Mouse (Mus musculus) MEL (cell line): ENCODE data around the gene Sorcs2.

Source experiments
- CTCF ChIP-seq, 3 experiments: IDR thresholded peaks in 2 of 3; conservative IDR thresholded peaks in 1 of 3; 2 replicates each; pipeline ENCODE4 v1.5.1; 2011 to 2012; ENCODE audit warnings: low read length in 3 of 3, low read depth in 2 of 3, mild to moderate bottlenecking in 2 of 3, improper control_type of control experiment in 1 of 3, inconsistent platforms in 1 of 3, mixed read lengths in 1 of 3, moderate library complexity in 1 of 3; ENCODE audit not compliant: control insufficient read depth in 1 of 3, insufficient read depth in 1 of 3, poor library complexity in 1 of 3, severe bottlenecking in 1 of 3
- E2F4 ChIP-seq: IDR thresholded peaks from 2 replicates; pipeline ENCODE4 v1.6.1; 2011; ENCODE audit warnings: low read depth, low read length, improper control_type of control experiment, borderline replicate concordance
- EP300 ChIP-seq, 2 experiments: IDR thresholded peaks; 2 replicates each; pipeline ENCODE4 v1.6.1; 2011; ENCODE audit warnings: improper control_type of control experiment in 2 of 2, low read length in 2 of 2, low read depth in 1 of 2, mild to moderate bottlenecking in 1 of 2
- GABPA ChIP-seq: IDR thresholded peaks from 2 replicates; pipeline ENCODE4 v1.6.1; 2012; ENCODE audit warnings: low read depth, mild to moderate bottlenecking, inconsistent platforms, low read length, improper control_type of control experiment, moderate library complexity
- JUND ChIP-seq: IDR thresholded peaks from 2 replicates; pipeline ENCODE4 v1.6.1; 2011; ENCODE audit warnings: low read depth, mild to moderate bottlenecking, improper control_type of control experiment, low read length
- KAT2A ChIP-seq: conservative IDR thresholded peaks from 2 replicates; pipeline ENCODE4 v1.6.1; 2012; ENCODE audit warnings: low read depth, low read length, improper control_type of control experiment, inconsistent platforms
- MAZ ChIP-seq: IDR thresholded peaks from 2 replicates; pipeline ENCODE4 v1.6.1; 2012; ENCODE audit warnings: low read depth, mild to moderate bottlenecking, inconsistent platforms, low read length, improper control_type of control experiment
- MXI1 ChIP-seq: IDR thresholded peaks from 2 replicates; pipeline ENCODE4 v1.6.1; 2011; ENCODE audit warnings: mild to moderate bottlenecking, low read depth, low read length, improper control_type of control experiment
- MYC ChIP-seq: IDR thresholded peaks from 2 replicates; pipeline ENCODE4 v1.6.1; 2011; ENCODE audit warnings: low read depth, mild to moderate bottlenecking, low read length, improper control_type of control experiment, moderate library complexity
- POLR2A ChIP-seq, 2 experiments: IDR thresholded peaks; 2 replicates each; pipeline ENCODE4 v1.6.1; 2011 to 2012; ENCODE audit warnings: low read length in 2 of 2, mild to moderate bottlenecking in 2 of 2, control low read depth in 1 of 2, improper control_type of control experiment in 1 of 2, low read depth in 1 of 2, moderate library complexity in 1 of 2; ENCODE audit not compliant: control insufficient read depth in 1 of 2, insufficient read depth in 1 of 2, poor library complexity in 1 of 2

DNA sequence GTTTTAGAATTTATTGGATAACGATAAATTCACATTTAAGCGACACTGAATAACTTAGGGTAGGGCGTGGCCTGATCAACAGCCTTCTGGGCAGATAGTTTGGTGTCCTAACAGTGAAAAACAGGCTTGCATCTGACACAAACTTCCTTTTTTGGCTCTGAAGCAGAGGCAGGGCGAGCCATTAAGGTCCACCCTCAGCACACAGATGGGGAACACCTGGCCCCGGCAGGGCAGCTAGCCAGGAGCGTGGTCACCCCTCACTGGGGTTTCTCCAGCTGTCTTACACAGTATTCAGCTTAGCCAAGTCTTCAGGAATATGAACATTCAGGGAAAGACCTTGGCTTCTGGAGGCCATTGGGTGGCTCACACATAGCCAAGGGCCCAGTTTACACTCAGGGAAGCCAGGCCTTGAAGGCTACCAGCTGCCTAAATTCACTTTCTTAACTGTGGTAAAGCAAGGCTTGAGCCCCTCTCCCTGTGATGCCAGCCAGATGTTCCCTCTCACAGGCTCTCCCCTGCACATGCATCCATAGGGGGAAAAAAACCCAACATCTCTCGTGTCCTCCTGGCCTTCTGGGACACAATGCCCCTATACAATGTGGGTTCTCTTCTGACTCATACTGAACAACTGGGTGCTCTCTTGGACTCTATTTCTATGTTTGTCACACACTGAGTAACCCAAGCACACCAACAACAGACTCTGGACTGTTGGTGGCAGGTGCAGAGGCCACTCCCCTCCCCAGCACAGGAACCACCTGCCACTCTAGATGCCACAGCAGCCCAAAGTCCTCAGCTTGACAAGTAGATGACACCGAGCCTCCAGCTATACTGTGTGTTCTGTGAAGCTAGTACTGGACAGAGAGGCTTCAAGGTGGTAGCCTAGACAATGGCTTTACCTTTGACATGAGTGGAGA, 20.2 kb downstream of the Sorcs2 start:
- TF ChIP-seq KAT2A (no peak), CTCF (IDR thresholded peaks at IDR 0.05 in 2 of 3, conservative IDR thresholded peaks at IDR 0.05 in 1 of 3; ENCODE audit: control insufficient read depth in 1 of 3, insufficient read depth in 1 of 3, low read depth in 2 of 3, low read length in 3 of 3, poor library complexity in 1 of 3, severe bottlenecking in 1 of 3) (no peak), E2F4 (no peak), GABPA (no peak), POLR2A (IDR thresholded peaks at IDR 0.05; ENCODE audit: control insufficient read depth in 1 of 2, insufficient read depth in 1 of 2, low read depth in 1 of 2, low read length in 2 of 2, poor library complexity in 1 of 2) (no peak), EP300 (IDR thresholded peaks at IDR 0.05; ENCODE audit: low read depth in 1 of 2, low read length in 2 of 2) (no peak), MYC (no peak), MAZ (no peak), MXI1 (no peak), JUND (no peak)
